Mouse (Mus musculus): ENCODE data around the gene Pou2f2. TPM values are rescaled to one million over a fixed set of nuclear protein-coding genes. Genes with fewer than 3 reads are reported as not detected.

Pou2f2 gene
- polyA plus RNA-seq, 1 experiment from 2014 or later = 22.3 TPM

DNA sequence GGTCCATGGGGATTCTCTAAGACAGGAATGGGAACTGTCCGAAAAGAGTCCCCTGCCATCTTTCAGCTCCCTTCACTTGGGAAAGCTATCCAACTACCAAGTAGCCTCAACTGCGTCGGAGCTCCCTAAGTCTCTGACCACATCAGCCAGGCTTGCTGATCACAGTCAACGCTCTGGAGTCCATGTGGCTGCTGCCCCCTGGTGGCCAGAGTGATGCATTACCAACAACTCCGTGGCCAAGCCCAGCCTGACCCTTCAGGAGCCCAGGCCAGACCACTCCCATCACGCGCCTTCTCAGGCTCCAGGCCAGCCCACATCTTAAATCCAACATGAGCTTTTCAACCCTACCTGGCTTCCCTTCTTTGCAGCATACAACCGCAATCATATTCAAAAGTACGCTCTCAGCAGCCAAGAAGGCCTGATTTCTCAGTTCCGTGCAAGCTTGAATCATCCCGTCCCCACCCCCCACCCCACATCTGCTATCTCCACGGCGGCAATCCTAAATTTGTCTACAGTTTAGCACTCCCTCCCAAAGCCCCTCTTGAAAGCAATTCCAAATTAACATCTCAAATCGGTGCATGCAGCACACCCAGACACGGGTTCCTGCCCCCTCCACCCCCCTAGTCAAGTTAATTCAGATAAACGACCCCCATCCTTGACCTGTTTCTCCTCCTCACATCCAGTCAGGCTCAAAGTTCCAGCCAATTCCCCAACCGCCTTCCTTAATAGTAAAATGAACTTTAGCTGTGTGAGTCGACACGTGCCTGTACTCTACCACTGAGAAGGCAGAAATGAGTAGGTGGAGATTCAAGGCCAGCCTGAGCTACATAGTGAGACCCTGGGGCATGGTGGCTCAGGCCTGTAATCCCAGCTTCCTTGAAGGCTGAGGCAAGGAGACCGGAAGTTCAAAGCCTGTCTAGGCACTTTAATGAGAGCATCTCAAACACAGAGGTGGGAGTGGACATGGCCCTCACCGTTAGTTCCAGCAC lies 8.4 kb upstream of the Pou2f2 start:
- Histone ChIP-seq H3K4me2 (no peak overlapping the region), H3K4me3 (replicated peaks) (no peak overlapping the region), H3K27ac (no peak overlapping the region), H3K4me1 (peaks cover 5% of the 10 kb centered on the region; the same call in 1 of the 2 replicates), H3K9ac (no peak overlapping the region), H3K36me3 (replicated peaks) (no peaks in the 10 kb centered on the region), H3K9me3 (no peaks in the 10 kb centered on the region), H3K27me3 (peaks cover 24% of the 10 kb centered on the region)
- ATAC-seq (ENCODE audit: low FRiP score) = peak; percentile 91
- 30% methylated on average over 21 of the region's 21 CpGs for WGBS

DNA sequence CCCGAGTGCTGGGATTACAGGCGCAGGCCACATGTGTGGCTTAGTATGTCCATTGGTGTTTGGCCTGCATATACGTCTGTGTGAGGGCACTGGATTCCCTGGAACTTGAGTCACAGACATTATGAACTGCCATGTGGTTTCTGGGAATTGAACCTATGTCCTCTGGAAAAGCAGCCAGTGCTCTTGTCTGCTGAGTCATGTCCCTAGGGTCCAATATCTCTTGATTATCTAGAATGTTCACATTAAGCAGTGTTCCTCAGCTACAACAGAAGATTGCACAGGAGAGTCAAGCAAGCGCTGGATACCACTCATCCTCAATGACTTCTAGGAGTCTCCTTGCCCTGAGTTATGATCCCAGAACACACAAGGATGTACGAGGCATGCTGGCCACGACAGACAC lies 4.6 kb upstream of the Pou2f2 start:
- H3K9me3 ChIP-seq = no peaks in the 10 kb centered on the region
- H3K27ac ChIP-seq = no peak overlapping the region
- H3K9ac ChIP-seq = no peak overlapping the region
- no peak for ATAC-seq (ENCODE audit: low FRiP score)
- no peak overlapping the region for H3K4me2 ChIP-seq
- H3K36me3 ChIP-seq (replicated peaks) = no peaks in the 10 kb centered on the region
- 90% methylated on average over 6 of the region's 6 CpGs for WGBS
- H3K4me3 ChIP-seq (replicated peaks) = no peak overlapping the region
- H3K4me1 ChIP-seq = peaks cover 28% of the 10 kb centered on the region
- peaks cover 57% of the 10 kb centered on the region for H3K27me3 ChIP-seq

DNA sequence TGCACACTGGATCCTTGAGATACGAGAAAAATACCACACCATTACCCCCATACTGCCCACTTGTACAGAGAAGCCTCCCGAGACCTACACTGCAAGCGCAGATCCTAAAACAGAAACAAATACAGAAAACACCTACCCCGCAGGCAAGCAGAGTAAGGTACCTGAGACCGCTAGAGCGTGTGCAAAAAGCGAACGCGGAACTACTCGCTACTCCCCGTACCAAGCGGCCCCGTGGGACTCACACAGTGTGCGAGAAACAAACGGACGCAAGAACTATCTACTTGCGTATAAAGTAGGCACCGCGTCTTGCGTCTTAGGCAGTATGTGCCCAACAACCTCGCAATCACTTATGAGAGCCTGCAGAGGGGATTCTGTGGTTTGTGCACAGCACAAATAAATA lies 2.3 kb upstream of the Pou2f2 start:
- Histone ChIP-seq H3K36me3 (replicated peaks) (no peaks in the 10 kb centered on the region), H3K9me3 (no peaks in the 10 kb centered on the region), H3K27me3 (peaks cover 76% of the 10 kb centered on the region), H3K27ac (no peak overlapping the region), H3K4me3 (replicated peaks) (peak overlapping the region; percentile 22), H3K4me2 (peak overlapping the region; percentile 84), H3K9ac (peak overlapping the region; percentile 33), H3K4me1 (peaks cover 39% of the 10 kb centered on the region)
- ATAC-seq (ENCODE audit: low FRiP score) = no peak
- 2% methylated on average over 21 of the region's 21 CpGs for WGBS

DNA sequence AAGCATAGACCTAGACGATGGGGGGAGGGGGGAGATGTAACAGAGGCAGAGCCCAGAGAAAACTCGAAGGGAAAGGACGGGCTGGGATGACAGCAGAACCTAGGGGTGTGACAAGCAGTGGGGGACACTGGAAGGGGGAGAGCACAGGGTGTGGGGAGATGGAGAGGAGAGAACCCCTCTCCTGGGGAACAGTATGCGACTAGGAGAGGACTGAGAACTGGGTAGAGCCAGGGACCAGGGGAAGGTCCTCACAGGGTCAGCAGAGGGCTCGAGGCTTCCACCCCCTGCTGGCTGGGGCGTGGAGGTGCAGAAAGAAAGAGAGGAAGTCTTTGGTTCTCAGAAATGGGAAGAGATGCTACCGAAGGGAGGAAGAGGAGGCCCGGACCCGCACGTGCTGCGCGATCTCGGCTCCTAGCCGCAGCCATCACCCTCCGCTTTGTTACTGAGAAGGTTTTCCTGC lies 1.8 kb upstream of the Pou2f2 start:
- peaks cover 42% of the 10 kb centered on the region for H3K4me1 ChIP-seq
- H3K4me2 ChIP-seq = peak overlapping the region; percentile 84
- peaks cover 81% of the 10 kb centered on the region for H3K27me3 ChIP-seq
- under 1% methylated on average over 15 of the region's 15 CpGs for WGBS
- ATAC-seq (ENCODE audit: low FRiP score) = no peak
- H3K36me3 ChIP-seq (replicated peaks) = no peaks in the 10 kb centered on the region
- no peaks in the 10 kb centered on the region for H3K9me3 ChIP-seq
- H3K9ac ChIP-seq = peak overlapping the region; percentile 33
- H3K4me3 ChIP-seq (replicated peaks) = peak overlapping the region; percentile 22
- no peak overlapping the region for H3K27ac ChIP-seq

DNA sequence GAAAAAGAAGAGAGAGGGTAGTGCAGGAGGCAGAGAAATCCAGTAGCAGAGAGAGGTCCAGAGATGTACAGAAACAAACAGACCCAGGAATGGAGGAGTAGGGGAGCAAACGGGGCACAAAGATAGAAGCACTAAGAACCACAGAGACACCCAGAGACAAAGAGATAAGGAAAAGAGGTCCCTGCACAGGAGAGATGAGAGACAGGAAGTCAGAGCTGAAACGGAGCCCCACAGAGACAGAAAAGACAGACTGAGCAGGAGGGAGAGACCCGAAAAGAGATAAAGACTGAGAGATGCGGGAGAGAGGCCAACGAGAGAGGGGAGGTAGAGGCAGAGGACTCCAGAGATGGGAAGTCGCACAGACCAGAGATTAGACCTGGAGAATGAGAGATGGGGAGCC lies 986 bp upstream of the Pou2f2 start:
- 1% methylated on average over 6 of the region's 6 CpGs for WGBS
- Histone ChIP-seq H3K27me3 (peaks cover 87% of the 10 kb centered on the region), H3K27ac (peak overlapping the region; percentile 98), H3K4me2 (peak overlapping the region; percentile 84), H3K4me1 (peaks cover 49% of the 10 kb centered on the region), H3K9me3 (no peaks in the 10 kb centered on the region), H3K4me3 (replicated peaks) (peak overlapping the region; percentile 62), H3K9ac (peak overlapping the region; percentile 82; the same call in 1 of the 2 replicates), H3K36me3 (replicated peaks) (no peaks in the 10 kb centered on the region)
- no peak for ATAC-seq (ENCODE audit: low FRiP score)

DNA sequence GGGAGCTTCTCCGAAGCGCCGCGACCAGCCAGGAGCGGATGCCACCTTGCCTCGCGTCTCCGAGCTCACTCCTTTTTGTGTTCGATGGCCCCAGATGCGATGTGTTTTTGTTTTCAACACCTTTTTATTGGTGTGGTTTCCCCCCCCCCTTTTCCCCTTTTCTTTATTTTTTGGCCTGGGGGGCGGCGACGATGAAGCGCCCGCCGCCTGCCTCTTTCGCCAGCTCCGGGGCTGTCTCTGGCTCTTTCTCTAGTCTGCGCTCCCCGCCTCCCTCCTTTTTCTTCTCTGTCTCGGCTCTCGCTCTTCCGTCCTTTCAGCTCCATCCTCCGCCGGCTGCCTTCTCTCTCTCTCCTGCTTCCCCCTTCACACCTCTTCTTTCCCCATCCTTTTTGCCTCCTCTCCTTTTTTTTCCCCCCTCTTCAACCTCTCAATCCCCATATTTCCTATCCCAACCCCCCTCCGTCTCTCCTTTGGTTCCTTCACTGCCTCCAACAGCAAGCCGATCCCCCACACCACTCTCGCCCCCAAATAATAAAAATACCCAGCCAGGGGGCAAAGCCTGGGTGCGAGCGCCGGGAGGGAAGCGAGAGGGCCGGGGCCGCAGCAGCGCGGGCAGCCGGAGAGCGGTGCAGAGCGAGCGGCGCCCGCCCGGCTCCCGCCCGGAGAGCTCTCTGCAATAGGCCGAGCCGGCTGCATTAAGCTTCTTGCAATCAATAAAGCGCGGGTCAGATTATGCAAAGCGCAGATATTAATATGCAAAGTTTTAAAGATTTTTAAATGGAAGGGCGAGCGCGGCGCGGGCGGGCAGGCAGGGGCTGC lies 530 bp downstream of the Pou2f2 start:
- Histone ChIP-seq H3K4me3 (replicated peaks) (peak overlapping the region; percentile 62), H3K27ac (peak overlapping the region; percentile 98), H3K4me1 (peaks cover 64% of the 10 kb centered on the region), H3K36me3 (replicated peaks) (no peaks in the 10 kb centered on the region), H3K9me3 (no peaks in the 10 kb centered on the region), H3K9ac (peak overlapping the region; percentile 82), H3K27me3 (peaks cover 76% of the 10 kb centered on the region), H3K4me2 (peak overlapping the region; percentile 84)
- peak; percentile 82 for ATAC-seq (ENCODE audit: low FRiP score)
- WGBS = 0% methylated on average over 55 of the region's 56 CpGs

DNA sequence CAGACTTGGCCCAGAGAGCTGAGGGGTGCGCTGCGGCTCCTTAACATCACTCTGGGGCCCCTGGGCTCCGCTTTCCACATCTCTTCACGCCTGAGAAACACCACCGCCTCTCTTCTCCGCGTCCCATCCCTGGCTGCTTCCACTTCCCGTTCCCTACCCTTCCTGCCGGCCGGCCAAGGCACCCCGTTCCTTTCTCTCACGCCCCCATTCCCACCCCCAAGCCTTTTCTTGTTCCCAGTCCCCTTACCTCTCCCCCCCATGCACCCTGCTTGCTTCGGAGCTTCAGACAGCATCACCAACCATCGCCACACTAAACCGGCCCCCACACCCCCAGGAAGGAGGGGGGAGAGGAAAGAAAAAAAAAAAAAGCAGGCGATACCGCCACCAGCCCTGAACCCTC lies 1.2 kb downstream of the Pou2f2 start:
- H3K9ac ChIP-seq = peak overlapping the region; percentile 82
- peaks cover 69% of the 10 kb centered on the region for H3K27me3 ChIP-seq
- H3K9me3 ChIP-seq = no peaks in the 10 kb centered on the region
- H3K4me2 ChIP-seq = peak overlapping the region; percentile 84
- no peak for ATAC-seq (ENCODE audit: low FRiP score)
- H3K27ac ChIP-seq = peak overlapping the region; percentile 98
- peaks cover 71% of the 10 kb centered on the region for H3K4me1 ChIP-seq
- peak overlapping the region; percentile 62 for H3K4me3 ChIP-seq (replicated peaks)
- 0% methylated on average over 17 of the region's 17 CpGs for WGBS
- no peaks in the 10 kb centered on the region for H3K36me3 ChIP-seq (replicated peaks)

DNA sequence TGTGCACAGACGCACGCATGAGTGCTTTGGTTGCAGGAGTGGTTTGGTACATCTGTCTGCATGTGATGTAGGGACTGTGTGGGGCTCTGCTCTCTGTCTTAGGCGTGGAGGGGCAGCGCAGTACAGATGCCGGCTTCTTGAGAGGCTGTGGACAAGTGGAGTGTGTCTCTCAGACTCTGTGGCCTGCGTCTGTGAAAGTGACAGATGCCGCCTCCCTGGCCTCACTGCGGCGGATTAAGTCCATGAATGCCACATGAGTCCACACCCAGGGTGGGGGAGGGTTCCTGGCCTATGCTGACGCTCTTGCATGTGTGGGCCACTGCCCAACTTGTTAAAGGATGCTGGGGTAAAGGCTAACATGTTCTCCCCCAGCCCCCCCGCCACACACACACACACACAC lies 5.2 kb downstream of the Pou2f2 start:
- Histone ChIP-seq H3K9ac (0 out of 2 replicates have a peak overlapping the region, but pooled peaks have one; percentile 38), H3K4me2 (no peak overlapping the region; the same call in 1 of the 2 replicates), H3K4me1 (peaks cover 66% of the 10 kb centered on the region), H3K4me3 (replicated peaks) (no peak overlapping the region), H3K36me3 (replicated peaks) (no peaks in the 10 kb centered on the region), H3K9me3 (no peaks in the 10 kb centered on the region), H3K27me3 (peaks cover 32% of the 10 kb centered on the region), H3K27ac (peak overlapping the region; percentile 44)
- 0 out of 2 replicates have a peak, but pooled peaks have one; percentile 7 for ATAC-seq (ENCODE audit: low FRiP score)
- 35% methylated on average over 10 of the region's 11 CpGs for WGBS

DNA sequence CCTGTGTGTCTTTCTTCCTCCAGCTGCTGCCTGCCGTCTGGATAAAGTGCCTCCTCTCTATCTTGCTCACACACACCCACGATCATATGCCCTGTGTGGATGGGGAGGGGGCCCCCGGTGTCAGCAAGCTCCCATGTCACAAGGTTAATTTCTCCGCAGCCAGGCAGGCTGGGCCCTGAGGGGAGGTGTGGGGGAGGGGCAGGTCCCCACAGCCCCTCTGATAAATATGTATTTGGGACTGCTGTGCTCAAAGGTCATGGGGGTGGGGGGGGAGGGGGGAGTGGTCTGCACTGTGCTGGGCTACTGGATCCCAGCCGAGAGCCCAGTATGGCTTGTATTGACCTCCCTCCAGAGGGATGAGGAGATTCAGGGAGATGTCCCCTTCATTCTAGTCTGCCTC lies 6.9 kb downstream of the Pou2f2 start:
- Histone ChIP-seq H3K9ac (no peak overlapping the region), H3K4me1 (peaks cover 58% of the 10 kb centered on the region)

DNA sequence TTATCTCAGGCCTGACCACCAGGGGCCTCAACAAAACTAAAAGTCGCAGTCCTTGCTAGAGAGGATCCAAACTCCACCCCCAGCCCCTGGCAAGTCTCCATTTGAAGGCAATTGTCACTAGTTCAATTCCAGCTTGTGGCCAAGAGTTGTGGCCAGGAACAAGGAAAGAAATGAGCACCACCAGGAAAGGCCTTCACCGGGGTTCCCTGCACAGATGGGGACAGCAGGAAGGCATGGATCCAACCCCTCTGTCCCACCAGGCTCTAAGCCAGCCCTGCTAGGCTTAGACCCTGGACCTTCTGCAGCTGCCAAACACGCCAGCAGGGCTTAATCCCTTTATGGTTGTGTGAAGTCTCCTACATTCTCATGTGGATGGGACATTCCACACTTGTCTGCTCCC lies 8.9 kb downstream of the Pou2f2 start:
- no peak overlapping the region for H3K9ac ChIP-seq
- no peak overlapping the region for H3K27ac ChIP-seq
- WGBS = 32% methylated on average over 3 of the region's 3 CpGs
- no peak for ATAC-seq (ENCODE audit: low FRiP score)
- peaks cover 3% of the 10 kb centered on the region; the same call in 1 of the 2 replicates for H3K27me3 ChIP-seq
- H3K4me1 ChIP-seq = peaks cover 41% of the 10 kb centered on the region
- H3K36me3 ChIP-seq (replicated peaks) = no peaks in the 10 kb centered on the region
- no peaks in the 10 kb centered on the region for H3K9me3 ChIP-seq
- H3K4me2 ChIP-seq = no peak overlapping the region
- no peak overlapping the region for H3K4me3 ChIP-seq (replicated peaks)

More for the DNA sequence above, 6.9 kb downstream of the Pou2f2 start:
- ATAC-seq (ENCODE audit: low FRiP score) = peak; percentile 40; the same call in 1 of the 2 replicates
- H3K4me2 ChIP-seq = no peak overlapping the region
- 0 out of 2 replicates have a peak overlapping the region, but pooled peaks have one; percentile 44 for H3K27ac ChIP-seq
- 46% methylated on average over 5 of the region's 5 CpGs for WGBS
- H3K36me3 ChIP-seq (replicated peaks) = no peaks in the 10 kb centered on the region
- no peak overlapping the region for H3K4me3 ChIP-seq (replicated peaks)
- peaks cover 22% of the 10 kb centered on the region for H3K27me3 ChIP-seq
- no peaks in the 10 kb centered on the region for H3K9me3 ChIP-seq

DNA sequence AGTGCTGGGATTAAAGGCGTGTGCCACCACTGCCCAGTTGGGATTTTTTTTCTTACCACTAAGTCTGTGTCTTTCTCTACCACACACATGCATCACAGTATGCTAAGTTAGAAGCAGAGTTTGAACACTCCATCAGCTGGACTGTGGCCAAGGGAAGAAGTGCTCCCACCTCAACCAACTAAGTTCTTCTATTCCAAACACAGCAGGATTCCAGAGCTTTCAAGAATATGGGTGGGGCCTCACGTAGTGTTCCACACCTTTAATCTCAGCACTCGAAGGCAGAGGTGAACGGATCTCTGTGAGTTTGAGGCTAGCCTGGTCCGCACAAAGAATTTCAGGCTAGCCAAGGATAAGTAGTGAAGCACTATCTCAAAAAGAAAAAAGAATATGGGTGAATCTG lies 13.4 kb downstream of the Pou2f2 start:
- H3K4me1 ChIP-seq = peaks cover 14% of the 10 kb centered on the region; the same call in 1 of the 2 replicates
- WGBS = 85% methylated on average over 5 of the region's 5 CpGs
- no peaks in the 10 kb centered on the region for H3K9me3 ChIP-seq
- ATAC-seq (ENCODE audit: low FRiP score) = no peak
- no peak overlapping the region for H3K4me2 ChIP-seq
- no peak overlapping the region for H3K27ac ChIP-seq
- H3K27me3 ChIP-seq = peaks cover 5% of the 10 kb centered on the region; the same call in 1 of the 2 replicates
- no peak overlapping the region for H3K4me3 ChIP-seq (replicated peaks)
- no peak overlapping the region for H3K9ac ChIP-seq
- H3K36me3 ChIP-seq (replicated peaks) = no peaks in the 10 kb centered on the region

DNA sequence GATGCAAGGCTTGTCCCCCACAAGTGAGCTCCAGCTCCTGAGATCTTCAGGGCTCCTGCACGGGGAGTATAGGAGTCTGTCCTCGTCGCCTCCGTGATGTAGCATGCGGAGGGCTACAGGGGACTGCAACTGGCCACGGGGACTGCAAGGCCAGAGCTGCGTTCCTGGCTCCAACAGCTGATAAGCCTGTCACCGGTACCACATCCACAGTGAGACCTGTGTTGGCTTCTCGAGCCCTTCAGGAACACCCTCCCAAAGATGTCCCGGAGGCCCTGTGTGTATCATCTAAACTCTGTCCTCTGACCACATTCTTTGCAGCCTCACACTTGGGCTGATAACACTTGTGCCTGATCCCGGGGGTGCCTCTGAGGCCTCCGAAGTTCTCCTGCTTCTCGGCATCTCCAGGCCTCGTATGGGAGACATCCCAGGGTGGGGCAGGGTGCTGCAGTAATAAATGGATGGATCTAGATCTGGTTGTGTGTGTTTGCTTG lies 23.3 kb downstream of the Pou2f2 start:
- peak overlapping the region; percentile 15 for H3K4me2 ChIP-seq

More for the DNA sequence above, 23.3 kb downstream of the Pou2f2 start:
- 35% methylated on average over 14 of the region's 14 CpGs for whole genome bisulfite sequencing
- no peak overlapping the region for H3K27ac ChIP-seq
- H3K36me3 ChIP-seq (replicated peaks) = no peaks in the 10 kb centered on the region
- no peak overlapping the region; the same call in 1 of the 2 replicates for H3K9ac ChIP-seq
- H3K27me3 ChIP-seq = peaks cover 31% of the 10 kb centered on the region
- no peaks in the 10 kb centered on the region for H3K9me3 ChIP-seq
- no peak for ATAC-seq (ENCODE audit: low FRiP score)
- H3K4me1 ChIP-seq = peaks cover 58% of the 10 kb centered on the region
- no peak overlapping the region for H3K4me3 ChIP-seq (replicated peaks)
